1 mouse cellular context compared by ENCODE assay signal in genomic region chr15:100422899-100423860, GRCm38 (mm10).
TF ChIP-seq lines count a peak whose summit lies in the region.

No protein-coding gene starts in this region.

TF ChIP-seq in CH12.LX, 34 proteins besides CTCF, POLR2A, EP300 and RAD21 (continued from another document):
- peak; percentile 77 for TF ChIP-seq NELFE (IDR thresholded peaks at IDR 0.05; ENCODE audit: low read depth, low read length)
- TF ChIP-seq MXI1 (IDR thresholded peaks at IDR 0.05; ENCODE audit: low read depth, low read length): peak; percentile 80
- no peak for TF ChIP-seq GABPA (IDR thresholded peaks at IDR 0.05; ENCODE audit: insufficient replicate concordance, low read depth, low read length)
- peak; percentile 13; the same call in 1 of the 2 replicates for TF ChIP-seq NRF1 (IDR thresholded peaks at IDR 0.05; ENCODE audit: low read depth, low read length)
- TF ChIP-seq MAX (IDR thresholded peaks at IDR 0.05; ENCODE audit: low read length): no peak
- no peak for TF ChIP-seq PAX5 (IDR thresholded peaks at IDR 0.05; ENCODE audit: low read length)
